Mouse (Mus musculus) gastrocnemius, postnatal 4 days (tissue): Measurements from ENCODE around the gene Aspm. TPM values are rescaled to one million over a fixed set of nuclear protein-coding genes. Genes with fewer than 3 reads are reported as not detected.
"Not testable (repeated sequence)": the region's sequence is repeated elsewhere in the genome, so short reads cannot be mapped to it uniquely, and the experiment has no call there.

Source experiments
- DNase-seq, 2 experiments: peaks; one replicate each; pipeline ENCODE4 v3.0.0; 2021 to 2022; ENCODE audit warnings: low spot score in 2 of 2, mixed read lengths in 2 of 2
- long read RNA-seq, 2 experiments: library from polyadenylated mRNA; stranded (forward); transcript quantifications; one replicate each; pipeline ENCODE4 v2.0.0; 2021
- total RNA-seq, 2 experiments: library from RNA; stranded (reverse); gene quantifications; 2 replicates each; pipeline ENCODE4 v1.2.3; 2021

Gene Aspm
- 10 to 100 TPM; 12.3 to 13.9 TPM for total RNA-seq
- long read RNA-seq, experiment 1, partial matches to known transcripts: 0 of 1 reads
- long read RNA-seq, experiment 1, other reads (novel, unspliced or antisense): 1 of 1 reads
- long read RNA-seq, experiment 2, full-length matches to known transcripts: 1 of 1 reads
- long read RNA-seq, experiment 2, partial matches to known transcripts: 0 of 1 reads
- long read RNA-seq, experiment 2, other reads (novel, unspliced or antisense): 0 of 1 reads

DNA sequence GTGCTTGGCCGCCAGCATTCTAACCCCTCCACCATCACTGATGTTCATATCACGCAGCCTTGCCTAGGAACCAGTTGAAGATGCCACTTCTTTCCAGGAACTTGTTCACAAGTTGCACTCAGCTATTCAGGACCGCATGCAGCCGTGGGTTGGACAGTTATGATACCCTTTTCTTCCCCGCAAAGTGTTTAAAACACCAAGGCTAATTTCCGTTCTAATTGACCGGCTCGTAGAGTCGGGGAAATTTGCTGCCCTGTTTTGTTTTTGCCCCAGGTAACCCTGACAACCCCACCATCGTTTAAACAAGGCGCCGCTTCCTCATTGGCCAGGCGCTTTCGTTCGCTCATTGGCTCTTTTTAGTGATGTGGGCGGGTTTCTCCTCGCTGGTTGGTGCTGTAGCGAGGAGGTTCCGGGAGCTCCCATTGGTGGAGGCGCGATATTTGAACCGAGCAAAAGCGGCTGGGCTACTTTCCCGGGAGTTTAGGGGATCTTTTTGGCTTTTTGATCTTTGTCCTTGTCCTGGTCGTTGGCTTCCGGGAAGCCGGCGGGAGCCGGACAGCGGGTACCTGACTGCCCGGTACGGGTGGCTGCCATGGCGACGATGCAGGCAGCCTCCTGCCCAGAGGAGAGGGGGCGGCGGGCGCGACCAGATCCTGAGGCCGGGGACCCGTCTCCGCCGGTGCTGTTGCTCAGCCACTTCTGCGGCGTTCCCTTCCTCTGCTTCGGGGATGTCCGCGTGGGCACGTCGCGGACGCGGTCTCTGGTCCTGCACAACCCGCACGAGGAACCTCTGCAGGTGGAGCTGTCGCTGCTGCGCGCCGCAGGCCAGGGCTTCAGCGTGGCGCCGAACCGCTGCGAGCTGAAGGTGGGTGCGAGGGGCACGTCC, at the start of gene Aspm:
Gene Aspm (plus strand): TSS at position 433 of the 886 bp plus-strand sequence.
- peak; percentile 70 to 87 for DNase-seq

DNA sequence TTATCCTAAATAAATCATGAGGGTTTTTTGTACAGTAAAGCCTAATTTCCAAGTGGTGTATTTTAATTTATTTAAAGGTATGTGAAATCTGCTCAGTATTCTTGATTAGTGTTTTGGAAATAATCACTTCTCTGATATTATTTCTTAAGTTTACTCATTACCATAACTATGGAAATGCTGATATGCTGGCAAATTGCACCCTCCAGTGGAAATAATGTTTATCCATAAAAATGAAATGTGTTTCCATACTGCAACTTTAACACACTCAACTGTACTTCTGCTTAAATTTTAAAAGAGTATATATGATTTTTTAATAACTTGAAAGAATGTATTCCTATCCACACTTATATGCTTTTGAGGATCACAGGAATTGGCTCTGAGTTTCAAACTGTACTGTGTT, 48.8 kb upstream of the Aspm start:
- DNase-seq: no peak

DNA sequence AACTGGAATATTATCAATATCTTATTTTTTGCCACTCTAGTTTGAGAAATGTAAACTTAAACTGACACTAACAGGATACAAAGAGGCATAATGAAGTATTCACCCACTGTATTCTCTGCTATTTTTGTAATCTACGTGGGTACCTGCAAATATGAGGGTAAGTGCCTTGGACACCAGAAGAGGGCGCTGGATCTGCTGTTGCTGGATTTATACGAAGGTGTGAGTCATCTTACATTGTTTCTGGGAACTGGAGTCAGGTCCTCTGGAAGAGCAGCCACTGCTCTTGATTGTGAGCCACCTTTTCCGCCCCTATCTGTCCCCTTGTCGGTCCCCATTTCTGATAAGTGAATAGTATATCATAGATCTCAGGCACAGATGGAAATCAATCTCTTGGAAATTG, 46.9 kb upstream of the Aspm start:
- DNase-seq: no peak

DNA sequence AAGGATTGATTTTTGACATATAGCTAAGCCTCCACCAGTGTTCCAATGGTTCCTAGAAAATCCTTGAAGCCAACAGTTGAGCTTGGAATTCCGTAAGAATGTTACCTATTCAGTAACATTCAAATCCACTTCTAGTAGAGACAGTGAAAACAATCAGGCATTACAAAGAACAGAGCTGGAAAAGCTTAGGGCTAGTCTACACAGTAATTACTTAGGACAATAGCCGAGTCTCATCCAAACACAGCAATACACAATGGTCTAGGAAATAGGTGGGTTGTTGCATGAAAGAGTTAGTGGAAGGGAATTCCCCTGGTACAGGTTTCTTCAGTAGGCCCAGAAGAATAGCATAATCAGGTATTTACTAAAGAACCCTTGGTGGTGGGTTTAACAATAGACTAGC, 42.2 kb upstream of the Aspm start:
- DNase-seq: not testable (repeated sequence)

DNA sequence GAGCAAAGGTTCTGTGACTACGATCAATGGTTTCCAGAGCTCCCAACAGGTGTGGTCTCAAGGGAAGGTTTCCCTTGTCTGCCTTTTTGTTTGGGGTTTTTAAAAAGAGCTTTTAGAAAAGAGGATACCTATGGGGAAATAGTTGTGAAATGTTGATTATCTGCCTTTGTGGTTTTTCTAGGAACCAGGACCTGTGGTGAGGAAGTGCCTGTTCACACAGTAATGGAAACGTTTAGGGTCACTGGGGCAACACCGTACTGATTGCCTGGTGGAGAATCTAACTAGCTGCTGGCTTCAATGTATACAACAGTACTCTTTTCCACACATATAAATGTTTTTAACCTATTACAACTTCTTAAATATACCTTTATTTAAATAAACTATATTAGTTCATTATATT, 41.1 kb upstream of the Aspm start:
- DNase-seq: no peak

DNA sequence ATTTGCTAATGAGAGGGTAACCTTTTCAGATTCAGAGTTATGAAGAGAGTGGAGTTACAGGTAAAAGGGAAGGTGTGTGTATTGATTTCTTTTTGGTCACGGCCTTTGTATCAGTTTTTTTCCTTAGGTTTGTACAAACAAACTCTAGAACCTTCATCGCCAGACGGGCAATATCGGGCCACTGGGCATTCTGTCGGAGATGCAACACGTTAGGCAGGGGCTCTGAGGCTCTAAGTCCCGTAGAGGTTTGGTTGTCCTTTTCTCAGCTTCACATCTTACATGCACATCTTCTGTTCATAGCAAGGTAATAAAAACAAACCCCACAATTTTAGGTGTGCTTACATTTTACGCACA, 33.1 kb upstream of the Aspm start:
- DNase-seq: no peak

DNA sequence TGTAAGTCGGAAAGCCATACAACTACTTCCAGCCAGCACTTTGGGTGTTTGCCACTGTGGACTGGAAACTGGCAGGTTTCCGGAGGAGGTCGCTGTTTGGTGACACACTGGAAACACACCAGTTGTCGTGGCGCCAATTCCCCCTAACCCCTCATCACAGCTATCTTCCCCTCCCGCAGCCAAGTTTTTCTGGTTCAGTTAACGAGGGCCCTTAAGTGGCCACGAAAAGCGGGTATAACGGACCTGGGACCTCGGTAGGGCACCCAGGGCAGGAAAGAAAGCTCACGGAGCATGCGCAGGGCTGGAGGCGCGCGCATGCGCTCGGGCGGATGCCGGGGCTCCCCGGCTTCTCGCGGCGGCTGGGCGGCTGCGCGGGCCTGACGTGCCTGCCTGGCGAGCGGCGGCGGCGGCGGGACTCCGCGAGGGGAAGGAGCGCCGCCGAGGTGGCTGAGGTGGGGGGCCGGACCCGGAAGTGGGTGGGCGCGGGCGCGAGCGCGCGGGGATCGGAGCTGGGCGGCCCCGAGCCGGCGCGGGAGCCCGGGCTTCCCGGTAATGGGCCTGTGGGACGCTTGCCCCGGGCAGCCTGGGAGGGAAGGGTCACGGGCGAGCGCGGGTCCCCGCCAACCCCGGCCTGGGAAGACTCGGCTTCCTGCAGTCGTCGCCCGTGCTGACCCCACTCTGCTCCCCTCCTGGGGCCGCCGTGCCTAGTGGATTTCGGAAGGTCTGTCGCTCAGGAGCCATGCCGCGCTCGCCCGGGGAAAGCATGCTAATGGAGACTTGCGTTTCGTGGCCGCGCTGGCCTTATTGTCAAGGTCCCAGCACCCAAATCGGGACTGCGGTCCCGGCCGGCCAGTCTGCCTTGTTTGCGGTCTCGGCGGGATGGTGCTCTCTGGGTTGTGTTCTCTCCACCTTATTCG, 32.4 kb upstream of the Aspm start, which contains the start of gene Zbtb41:
Gene Zbtb41 (plus strand): TSS at position 414 of the 917 bp plus-strand sequence.
- peak; percentile 82 to 88 for DNase-seq

DNA sequence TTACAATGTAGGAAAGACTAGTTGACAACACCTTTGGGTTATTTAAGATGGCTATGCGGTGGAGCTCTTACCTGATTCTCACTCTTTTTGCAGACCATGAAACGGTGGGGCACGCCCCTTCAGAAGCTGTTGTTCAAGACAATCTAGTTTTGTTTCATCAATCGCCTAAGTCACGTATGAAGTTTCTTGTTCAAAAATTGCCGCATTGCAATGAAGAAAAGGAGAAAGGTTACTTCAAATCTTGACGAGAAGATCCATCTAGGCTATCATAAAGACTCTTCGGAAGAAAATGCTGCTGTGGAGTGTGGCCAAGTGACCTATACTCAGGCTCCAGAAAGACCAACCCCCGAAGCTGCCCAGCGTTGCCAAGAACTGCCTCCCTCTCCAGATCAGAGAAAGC, 31.6 kb upstream of the Aspm start:
- peak in 1 of 2 experiments; percentile 11 for DNase-seq

DNA sequence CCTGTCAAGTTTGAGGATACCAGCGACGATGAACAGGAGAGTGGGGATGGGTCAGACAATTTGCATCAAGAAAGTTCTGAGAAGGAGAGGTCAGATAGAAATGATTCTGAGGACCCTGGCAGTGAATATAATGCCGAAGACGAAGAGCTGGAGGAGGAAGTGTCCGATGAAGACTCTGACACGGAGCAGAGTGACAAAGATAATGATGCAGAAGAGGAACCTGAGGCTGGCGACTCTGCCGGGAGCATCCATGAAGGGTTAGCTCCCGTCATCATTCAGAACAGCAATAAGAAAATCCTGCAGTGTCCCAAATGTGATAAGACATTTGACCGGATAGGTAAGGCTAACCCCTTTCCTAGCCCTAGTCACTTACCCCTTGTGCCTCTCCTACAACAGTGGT, 30.6 kb upstream of the Aspm start:
- no peak for DNase-seq

DNA sequence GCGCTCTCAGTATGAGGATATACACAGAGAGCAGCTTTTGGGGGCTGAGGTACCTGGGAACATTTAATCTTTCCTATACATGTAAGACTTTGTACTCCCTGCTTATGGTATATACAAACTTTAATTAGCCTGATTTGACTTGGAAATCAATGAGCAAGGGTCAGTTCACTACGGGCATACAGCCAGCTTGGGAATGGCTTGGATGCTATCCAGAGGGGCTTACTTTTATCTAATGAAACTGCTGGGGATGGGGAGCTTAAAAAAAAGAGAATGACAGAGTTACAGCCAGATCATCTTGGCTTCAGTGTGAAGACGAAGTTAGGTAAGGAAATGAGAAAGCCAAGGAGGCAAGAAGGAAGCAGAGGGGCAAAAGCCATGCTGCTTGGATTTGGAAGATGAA, 29.6 kb upstream of the Aspm start:
- DNase-seq: no peak

DNA sequence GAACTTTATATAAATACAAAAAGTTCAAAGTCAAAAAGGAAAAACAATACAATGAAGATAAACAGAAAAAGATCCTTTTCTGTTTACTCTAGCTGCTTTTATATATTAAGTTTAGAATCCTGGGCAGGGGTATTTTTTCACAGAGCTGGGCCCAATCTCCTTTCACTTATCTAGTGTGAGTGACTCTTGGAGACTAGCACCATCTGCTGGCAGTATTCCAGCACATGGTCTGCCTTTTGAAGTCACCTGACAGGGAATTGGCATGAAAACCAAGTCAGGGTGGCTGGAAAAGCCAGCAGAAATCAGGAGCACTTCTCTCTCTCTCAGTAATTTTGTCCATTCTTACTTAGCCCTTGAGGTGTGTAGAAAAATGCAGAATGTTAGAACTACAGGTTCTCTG, 16.2 kb upstream of the Aspm start:
- DNase-seq: no peak

DNA sequence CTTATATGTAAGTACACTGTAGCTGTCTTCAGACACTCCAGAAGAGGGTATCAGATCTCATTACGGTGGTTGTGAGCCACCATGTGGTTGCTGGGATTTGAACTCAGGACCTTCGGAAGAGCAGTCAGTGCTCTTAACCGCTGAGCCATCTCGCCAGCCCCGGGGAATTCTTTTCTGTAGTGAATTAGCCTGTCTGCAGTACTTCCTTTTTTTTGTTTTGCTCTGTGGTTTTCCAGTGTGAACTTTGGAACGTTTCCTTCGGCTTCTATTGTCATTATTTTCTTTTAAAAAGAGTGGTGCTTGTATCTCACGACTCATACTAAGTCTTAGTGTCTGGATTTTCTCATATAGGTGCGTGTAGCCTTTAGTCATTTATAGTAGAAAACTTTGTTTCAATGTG, 11.5 kb upstream of the Aspm start:
- not testable (repeated sequence) for DNase-seq

DNA sequence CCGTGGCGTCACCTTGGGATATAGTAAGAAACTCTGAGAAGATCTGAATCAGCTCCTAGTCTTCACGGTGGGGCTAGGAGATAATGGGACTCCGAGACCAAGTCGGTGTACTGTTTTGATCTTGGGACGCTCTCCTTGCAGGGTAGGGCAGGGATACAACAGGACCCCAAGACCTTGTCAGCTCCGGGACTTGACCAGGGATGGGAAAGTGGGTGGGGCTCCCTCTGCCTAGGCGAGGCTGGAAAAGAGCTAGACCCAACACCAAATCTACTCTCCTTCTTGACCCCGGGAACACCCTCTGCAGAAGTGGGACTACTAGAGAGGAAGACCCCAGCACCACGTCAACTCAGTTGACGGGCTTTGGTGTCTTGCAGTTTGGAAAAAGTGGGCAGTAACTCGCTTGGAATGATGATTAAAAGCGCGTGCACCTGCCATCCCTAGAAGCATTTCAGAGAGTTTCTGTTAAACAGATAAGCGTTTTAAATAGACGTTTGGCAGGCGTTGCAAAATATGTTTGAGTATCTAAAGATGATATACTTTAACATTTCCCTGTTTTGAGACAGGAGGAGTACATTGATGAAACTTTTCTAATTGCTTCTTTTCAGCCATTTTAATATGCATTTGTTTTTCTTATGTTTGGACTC, 776 bp downstream of the Aspm start:
- DNase-seq: no peak

DNA sequence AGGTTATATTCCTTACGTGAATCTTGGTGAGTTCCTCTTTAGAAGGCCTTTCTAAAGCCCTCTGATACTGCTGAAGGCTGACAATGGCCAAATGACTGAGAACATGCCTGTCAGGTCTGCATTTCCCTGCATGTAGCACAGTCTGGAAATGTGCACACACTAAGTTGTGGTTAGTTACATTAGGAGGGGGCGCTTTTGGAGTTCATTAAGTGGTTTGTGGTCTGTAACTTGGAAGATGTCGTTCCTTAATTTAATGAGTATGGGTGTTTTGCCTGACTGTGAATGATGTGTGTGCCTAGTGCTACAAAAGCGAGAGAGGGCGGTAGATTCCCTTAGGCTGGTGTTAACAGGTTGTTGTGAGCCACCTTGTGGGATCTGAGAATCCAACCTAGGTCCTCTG, 6.2 kb downstream of the Aspm start:
- no peak for DNase-seq

DNA sequence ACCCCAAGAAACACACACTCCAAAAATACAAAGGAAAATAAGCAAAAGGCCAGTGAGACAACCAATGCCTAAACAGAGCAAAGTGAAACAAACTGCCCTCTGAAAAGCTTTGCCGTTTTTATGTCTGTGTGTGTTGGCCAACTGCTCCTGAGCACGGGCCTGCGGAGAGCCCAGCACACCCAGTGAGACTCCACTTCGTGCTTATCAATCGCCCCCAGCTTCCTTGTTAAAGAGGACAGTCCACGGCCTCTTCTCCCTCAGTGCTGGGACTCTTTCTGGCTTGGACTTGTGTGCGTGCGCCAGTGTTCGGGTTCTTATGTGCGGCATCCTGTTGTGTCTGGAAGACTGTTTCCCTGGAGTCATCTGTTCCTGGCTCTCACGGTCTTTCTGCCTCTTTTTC, 11.4 kb downstream of the Aspm start:
- DNase-seq: no peak

DNA sequence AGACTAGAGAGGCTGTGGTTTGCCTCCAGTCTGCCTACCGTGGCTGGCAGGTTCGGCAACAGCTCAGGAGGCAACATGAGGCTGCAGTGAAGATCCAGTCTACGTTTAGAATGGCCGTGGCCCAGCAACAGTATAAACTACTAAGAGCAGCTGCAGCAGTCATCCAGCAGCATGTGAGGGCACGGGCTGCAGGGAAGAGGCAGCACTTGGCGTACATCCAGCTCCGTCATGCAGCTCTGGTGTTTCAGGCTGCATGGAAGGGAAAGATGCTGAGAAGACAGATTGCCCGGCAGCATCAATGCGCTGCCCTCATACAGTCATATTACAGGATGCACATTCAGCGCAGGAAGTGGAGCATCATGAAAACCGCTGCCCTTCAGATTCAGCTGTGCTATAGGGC, 24.3 kb downstream of the Aspm start:
- no peak for DNase-seq

DNA sequence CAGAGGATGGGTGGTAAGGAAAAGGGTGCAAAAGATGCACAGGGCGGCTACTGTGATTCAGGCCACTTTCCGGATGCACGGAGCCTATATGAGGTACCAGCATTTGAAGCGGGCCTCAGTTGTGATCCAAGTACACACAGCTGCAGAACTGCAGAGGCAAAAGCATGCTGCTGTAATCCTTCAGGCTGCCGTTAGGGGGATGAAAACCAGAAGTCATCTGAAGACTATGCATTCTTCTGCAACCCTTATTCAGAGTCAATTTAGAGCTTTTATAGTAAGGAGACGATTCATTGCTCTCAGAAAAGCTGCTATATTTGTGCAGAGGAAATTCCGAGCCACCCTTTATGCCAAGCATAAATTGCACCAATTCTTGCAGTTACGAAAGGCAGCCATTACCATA, 25.7 kb downstream of the Aspm start:
- no peak for DNase-seq

DNA sequence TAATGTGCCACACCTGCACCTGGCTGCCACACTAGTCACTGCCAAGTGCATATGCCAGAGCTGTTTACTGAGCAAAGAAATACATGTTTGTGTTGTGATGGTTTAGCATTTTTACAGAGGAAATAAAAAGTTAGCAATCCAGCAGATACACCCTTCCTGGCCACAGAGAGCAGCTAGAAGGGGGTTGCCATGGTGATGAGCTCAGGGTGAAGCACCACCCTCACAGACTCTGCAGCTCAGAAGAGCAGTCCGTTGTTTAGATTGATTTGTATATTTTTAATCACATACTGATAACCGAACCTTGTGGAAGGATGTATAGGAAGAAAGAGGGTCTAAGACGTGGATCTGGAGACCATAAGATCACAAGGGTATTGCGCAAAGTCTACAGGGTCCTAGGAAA, 26.6 kb downstream of the Aspm start:
- no peak for DNase-seq

DNA sequence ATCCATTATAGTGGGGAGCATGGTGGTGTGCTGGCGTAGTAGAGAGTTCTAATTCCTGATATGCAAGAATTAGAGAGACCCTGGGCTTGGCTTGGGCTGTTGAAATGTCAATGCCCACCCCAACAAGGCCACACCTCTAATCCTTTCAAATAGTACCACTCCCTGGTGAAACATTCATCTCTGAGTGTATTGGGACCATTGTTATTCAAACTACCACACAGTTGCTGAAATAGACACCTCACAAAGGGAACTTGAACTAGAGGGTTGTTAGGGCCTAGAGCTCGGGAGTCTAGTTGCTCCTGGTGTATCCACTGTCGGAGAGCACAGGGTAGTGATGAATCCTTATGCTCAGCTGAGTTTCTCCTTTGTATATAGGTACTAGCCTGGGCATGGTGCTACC, 40.1 kb downstream of the Aspm start:
- no peak for DNase-seq

DNA sequence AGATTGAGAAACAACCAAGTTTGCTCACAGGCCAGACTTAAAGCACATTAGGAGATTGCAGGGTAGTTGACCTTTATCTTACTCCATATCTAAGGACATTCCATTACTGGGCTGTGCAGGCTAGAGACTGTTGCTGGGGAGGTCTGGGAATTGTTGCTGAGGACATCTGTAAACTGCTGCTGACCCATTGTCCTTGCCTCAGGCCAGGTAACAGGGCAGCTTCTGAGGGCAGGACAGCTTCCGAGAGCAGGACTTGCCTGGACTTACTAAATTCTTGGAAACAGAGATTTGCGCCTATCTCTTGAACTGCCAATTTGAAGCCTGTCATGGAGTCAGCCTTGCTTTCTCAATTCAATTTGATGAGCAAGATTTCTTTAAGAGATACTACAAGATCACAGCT, 40.8 kb downstream of the Aspm start:
- no peak for DNase-seq

DNA sequence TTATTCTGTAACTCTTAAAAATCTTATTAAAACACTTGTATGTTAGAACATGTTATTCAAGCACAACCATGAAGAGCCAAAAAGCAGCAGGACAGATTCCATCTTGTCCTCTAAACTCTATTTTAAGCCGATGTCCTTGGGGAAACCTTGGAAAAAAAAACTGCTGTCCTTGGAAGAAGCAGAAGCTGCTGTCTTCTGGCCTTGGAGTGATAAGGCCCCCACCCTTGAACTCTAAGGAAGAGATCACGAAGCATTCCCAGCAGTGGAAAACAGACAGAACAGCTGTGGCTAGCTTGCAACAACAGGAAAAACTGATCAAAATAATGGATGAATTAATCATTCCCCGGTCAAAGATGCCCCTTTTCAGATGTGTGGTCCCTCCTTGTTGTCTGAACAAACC, 41.6 kb downstream of the Aspm start:
- no peak for DNase-seq
